Mouse (Mus musculus) gastrocnemius, adult 8-10 months (tissue): ENCODE measurements at regions not wholly inside any gene's neighbourhood (a gene's known extent, or its start where the extent isn't known, plus 50 kb on each side); places are given as distances from the start of the nearest gene placed in this dataset.

ENCODE experiments used
- DNase-seq, 2 experiments: peaks; one replicate each; pipeline ENCODE4 v3.0.0; 2022; ENCODE audit warnings: low spot score in 2 of 2

GRCm38 (mm10) chr3:147180711-147181110 lies 328.5 kb downstream of the Ttll7 start:
- DNase-seq = no peak

DNA sequence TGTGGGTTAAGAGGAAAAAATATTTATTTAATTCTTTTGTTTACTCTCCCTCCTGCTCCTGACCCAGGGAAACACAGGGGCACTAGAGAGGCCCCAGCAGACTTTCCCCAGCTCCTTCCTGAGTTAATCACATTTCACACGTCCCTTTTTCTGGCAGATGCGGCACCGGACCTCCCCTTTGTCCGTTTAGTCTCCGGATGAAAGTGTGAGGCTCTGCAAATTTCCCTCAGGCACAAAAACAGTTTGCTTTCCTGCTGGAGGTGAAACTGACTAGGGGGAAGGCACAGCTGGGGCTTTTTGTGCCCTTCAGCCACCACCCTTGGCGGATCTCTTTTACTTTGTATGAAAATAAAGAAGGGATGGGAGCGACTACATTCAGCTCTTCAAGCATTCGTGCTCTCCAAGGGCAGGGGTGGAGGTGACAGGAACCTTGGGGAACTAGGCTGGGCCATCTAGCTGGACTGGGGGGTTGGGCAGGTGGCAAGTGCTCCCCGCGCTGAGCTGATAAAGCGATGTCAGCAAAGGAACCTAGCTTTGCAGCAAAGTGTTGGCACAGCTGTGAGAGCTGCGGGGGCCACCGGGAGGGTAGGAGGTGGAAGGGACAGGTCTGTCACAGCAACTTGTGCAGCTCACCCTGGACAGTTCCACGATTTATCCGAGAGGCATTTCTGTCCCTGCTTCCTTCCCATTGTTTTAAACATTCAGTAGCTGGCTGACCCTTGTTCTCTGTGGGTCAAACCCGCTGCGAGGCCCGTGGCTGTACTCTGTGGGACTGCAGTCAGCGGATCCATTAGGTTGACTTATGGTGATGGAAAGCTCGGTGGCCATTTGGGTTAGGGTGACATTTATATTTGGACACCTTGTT lies 329.6 kb downstream of the Ttll7 start:
- DNase-seq = no peak

DNA sequence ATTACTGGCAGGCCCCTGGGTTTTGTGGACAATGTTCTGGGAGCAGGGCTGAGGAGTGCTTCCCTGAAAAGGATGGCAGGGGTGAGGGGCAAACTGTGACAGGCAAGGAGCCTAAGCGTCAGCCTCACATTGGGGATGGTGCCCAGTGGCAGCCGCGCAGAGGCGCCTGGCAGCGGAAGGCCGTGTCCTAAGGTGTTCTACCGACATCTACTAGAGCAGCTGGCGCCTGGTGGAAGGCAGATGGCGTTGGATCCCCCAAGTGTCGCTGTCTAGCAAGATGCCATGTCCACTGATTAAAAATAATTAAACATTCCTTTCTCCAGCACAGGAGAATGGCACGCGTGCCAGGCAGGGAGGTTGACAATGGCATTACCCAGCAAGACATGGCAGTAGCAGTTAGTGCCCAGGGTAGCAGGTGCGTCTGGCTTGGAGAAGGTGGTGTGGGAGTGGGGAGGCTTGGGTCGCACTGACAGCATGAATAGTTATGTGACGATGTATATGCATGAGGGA lies 330.3 kb downstream of the Ttll7 start:
- no peak for DNase-seq

DNA sequence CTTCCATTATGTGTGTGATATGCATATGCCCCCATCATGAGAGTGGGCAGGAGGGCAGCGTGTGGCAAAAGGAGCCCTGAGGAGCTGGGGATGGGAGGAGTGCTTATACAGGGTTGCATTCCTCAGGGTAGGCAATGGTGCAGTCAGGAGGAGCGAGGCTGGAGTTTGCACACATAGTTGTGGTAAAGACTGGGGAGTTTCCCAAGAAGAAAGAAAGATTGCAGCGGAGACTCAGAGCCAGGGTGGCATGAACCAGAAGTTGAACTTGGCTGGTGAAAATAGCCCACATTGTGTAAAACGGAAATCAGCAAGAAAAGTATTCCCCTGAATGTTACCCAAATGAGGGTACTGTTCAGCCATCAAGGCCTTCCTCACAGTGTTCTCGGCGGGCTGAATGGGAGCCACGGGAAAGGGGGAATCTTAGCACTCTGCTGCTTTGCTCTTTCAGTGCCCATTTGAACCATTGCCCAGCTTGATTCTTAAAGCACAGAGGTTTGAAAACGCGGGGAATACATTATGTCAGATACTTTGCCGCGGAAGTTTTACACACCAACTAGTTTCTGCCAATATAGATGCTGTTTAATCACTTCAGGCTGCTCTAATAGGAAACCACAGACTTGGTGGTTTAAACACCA lies 331.6 kb downstream of the Ttll7 start:
- DNase-seq = no peak

- DNase-seq = no peak
Observed at GRCm38 (mm10) chr3:147189737-147190136, 337.6 kb downstream of the Ttll7 start.

DNA sequence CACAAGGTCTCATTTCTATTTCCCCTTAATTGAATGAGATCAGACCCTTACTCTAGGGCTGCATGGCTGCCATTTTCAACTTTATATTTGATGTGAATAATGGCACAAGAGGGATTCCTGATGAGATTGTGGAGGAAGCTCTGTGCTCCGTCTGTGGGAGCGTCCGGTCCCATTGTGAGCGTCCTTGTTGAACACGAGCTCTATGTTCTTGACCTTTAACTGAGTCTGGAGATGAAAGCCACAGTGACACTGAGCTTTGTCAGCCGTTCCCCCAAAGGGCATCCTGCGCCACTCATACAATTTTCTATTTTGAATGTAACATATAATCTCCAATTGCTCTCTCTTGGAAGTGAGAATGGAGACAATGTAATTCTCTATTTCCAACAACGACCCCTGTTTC lies 344.5 kb downstream of the Ttll7 start:
- DNase-seq = no peak

DNA sequence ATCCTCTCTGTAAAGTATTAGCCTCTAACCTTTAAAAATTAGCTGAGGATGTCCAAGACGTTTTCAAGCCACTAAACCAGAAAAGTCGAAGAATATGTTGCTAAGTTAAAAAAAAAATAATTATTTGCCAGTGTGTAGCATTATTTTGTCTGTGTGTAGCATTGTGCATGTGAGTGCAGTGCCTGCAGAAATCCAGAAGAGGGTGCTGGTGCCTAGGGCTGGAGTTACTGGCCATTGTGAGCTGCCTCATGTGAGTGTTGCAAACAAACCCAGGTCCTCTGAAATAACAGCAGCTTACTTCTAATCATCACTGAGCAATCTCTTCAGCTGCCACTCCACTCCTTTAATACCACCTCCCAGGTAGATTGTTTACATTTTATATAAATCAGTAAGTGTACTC lies 345.0 kb downstream of the Ttll7 start:
- no peak for DNase-seq

DNA sequence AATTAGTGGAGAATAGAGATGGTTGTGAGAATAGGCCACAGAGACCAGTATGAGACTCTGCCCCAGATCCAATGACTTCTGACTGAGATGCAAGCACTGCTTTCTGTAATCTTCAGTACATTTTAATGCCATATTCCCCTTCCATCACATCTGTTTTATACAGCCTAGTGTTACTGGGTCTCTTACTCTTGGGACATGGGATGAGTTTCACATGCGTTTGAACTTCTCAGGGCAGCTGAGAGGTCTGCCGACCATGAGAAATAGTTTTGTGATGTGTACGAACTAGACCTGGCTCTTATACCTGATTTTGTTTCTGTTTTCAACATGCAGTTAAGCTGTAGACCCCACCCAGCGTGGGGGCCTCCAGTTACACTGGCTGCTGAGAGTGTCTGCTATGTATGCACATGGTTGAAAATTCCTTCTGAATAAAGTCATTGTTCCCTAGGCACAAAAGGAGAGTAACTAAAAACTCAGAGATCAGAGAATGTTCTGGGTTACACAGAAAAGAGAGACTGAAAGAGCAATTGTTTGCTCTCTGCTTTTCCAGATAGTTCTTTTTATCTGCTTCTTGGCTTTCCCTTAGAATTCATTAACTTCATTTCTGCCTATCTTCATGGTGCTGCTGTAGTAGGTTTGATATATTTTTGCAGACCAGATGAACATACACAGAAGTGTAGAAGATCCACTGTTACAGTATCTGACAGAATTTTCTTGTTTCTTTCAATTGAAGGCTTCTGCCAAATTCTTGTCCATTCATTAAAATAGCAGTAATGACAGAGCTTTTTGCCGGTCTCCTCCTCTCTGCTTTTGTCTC lies 359.2 kb downstream of the Ttll7 start:
- no peak for DNase-seq

DNA sequence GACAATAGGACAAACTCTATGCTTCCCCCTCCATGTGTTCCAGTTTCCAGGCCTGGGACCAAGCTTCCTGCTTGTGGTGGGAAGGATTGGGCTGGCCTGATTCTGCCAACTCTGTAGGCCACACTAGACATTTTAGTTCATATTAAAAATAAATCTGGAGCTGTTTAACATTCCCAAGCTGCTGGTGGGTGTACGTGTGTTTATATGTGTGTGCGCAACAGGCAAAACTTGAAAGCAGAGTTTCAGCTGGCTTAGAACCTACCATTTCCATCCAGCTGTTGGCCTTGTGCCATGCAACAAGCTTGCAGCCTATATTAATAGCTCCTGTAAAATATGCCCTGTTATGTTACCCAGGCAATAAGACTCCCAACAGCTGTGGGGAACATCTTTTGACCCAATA lies 376.5 kb downstream of the Ttll7 start:
- no peak for DNase-seq

DNA sequence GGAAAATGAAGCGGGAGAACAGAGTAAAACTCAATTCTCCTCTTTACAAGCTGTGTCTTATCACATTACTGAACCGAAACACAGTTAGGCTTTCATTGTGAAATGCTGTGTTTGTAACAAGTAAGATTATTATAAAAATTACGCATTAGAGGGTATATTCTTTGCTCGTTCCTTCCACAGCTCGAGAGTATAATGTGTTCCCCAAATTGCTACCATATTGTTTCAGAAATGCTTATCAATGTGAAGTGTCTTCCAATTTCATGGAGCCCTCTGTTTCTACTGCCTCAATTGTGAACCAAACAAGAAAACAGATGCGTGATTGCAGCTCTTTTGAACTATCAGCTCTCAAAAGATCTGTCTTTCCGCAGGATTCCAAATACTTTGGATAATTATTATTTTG lies 378.4 kb downstream of the Ttll7 start:
- DNase-seq = no peak

DNA sequence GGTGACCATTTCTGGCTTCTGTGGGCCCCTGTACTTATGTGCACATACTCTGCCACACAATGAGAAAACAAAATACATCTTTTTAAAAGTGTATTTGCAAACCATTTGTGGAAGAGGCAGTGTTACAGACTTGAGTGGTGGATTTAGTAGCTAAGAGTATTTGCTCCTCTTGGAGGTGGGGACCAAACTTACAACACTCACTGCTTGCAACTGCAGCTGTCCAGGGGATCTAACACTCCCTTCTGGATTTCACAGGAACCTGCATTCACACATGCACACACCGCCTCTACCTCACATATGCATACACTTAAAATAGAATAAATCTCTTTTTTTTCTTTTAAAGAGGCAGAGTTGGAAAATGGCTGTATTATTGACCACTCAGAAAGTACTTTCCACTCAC lies 386.2 kb downstream of the Ttll7 start:
- DNase-seq = no peak

DNA sequence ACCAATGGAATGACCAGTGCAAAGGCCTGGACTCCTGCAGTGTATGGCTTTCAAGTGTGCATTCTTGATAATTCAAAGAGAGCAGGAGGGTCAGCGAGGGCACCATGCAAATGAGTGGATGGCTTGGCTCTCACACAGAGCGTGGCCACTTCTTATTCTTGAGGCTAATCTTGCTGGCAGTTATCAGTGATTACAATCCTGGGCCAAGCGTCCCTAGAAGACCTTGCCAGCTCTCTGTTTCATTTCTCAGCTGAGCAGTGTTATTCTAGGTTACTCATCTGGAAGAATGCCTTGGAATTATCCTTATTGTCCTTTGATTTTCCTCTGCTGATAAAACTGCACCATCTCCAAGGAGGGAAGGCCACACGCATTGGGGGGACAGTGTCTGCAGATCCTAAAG lies 388.5 kb downstream of the Ttll7 start:
- no peak for DNase-seq

DNA sequence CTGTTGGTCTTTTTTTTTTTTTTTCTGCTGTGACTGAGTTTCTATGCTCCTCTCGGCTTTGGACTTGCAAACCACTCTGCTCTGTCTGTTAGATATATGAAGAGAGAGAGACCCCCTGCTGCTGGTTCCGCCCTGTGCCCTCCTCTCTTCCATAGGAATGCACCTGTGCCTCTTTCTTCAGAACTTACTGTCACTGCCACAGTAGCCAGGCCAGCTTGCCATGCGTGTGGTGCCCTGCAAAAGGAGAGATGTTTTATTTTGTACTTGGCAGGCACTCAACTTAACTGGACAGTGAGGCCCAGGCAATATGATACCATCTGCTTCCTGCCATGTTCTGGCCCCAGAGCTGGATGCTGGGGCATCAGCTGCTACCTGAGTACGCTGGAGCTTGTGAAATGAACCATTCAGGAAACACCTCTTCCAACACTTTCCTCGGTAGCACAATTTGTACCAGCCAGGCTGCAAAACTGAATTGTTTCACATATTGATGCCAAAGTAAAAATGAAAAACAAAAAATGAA lies 392.8 kb downstream of the Ttll7 start:
- no peak for DNase-seq

DNA sequence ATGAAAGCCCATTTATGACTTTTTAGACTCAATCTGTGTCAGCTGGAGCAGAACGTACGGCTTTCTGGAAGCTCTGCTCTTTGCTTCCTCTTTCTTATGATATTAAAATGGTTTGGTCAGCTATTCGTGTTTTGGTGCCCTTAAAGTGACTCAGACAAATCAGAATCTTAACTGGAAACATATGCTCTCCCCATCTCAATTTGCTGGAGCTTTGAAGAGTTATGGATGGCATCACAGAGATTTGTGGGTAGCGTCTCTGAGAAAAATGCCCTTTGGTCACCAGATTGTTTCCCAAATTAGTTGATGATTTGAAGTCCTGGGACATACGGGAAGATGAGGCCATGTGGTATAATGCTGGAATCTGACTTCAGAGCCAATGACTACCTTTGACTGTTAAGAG lies 394.0 kb downstream of the Ttll7 start:
- no peak for DNase-seq

DNA sequence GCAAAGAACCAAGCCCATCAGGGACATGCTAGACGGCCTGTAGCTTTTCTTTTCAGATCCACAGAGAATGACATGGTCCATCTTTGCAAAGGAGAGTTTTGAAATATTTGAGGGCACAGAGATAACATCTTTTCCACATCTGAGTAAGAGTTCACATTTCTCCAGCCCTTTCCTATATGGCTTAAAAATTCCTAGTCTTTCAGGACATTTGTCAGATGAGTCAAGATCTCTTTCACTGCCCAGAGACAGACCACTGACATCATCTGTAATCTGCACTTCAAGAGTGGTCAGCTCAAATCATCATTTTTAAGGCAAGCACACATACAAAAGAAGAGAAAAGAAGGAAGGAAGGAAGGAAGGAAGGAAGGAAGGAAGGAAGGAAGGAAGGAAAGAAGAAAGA lies 397.3 kb downstream of the Ttll7 start:
- DNase-seq = no peak

DNA sequence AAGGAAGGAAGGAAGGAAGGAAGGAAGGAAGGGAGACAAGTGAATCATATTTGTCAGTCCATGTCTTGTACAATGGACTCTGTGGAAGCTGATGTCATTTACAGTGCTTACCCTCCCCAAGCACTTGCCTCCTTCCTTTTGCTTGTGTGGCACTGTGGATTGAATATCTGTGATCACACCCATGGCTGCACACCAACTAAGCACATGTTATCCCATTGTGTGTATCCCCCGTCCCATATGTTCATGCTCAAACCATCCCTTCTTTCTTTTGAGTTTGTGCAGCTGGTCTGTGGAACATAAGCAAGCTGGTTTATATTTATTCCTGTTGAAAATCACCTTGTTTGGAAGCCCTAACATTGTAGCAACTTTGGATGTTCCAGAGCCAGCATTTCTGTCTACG lies 397.7 kb downstream of the Ttll7 start:
- DNase-seq = no peak

GRCm38 (mm10) chr3:147252226-147252788 lies 400.1 kb downstream of the Ttll7 start:
- no peak for DNase-seq

DNA sequence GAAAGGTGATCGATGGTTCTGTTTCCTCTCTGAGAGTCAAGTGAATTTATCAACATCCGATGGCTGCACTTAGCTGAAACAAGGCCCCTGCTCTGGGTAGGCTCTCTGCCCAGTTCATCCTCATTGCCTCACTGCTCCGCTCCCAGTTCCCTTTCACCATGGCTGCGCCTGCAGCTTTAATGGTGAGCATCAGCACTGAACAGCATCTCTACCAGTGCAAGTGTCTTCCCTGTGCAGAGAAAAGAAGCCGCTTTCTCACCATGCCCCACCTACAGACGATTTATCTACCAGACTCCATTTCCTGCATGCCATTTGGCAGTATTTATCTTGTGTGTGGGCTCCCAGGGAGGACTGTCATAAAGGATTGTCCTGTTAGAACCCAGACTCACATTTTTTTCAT lies 400.6 kb downstream of the Ttll7 start:
- DNase-seq = no peak

DNA sequence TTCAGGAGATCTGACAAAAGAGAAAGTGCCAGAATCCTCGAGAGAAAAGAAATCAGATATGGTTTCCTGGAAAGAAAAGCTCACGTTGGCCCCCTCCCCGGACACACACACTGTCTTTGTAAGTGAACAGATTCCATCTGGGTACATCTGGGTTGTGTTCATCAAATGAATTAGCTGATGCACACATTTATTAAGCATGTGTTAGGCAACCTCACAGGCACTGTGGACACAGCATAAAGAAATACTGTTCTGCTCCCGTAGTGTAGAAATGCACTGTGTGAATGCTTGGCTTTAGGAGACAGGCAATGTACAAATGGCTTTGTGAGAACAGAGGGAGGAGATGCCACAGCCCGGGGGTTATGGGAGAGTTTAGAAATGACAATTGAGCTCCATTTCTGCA lies 402.3 kb downstream of the Ttll7 start:
- DNase-seq = no peak

DNA sequence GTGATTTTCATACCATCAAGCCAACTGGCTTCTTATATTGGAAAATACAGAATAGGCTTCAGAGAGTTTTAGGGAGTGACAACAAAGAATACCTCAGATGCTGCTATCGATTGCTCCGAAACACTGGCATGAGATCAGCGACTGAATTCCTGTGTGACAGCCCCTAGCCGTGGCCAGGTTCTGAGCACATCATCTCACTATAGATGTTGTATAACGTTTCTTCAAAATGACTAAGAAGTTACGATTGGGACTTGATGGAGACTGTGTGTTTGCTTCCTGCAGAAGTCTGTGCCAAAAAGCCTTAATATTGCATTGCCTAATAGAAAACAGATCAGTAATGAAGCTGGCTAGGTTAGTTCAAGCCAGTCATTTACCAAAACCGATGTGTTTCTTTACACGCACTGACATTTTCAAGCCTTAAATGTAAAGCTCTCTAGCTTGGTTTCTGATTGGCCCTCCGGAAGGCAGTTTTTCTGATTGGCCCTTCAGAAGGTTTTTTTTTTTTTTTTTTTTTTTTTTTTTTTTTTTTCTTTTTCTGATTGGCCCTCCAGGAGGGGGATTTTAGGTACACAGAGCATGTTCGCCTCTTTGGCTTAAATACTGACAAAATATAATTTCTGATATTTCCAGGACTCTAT lies 408.9 kb downstream of the Ttll7 start:
- DNase-seq = no peak

- DNase-seq = no peak
Observed at GRCm38 (mm10) chr3:147266556-147266955, 414.4 kb downstream of the Ttll7 start.
